Mouse (Mus musculus): ENCODE data around the gene Rock2.
"Not testable (repeated sequence)": the region's sequence is repeated elsewhere in the genome, so short reads cannot be mapped to it uniquely, and the experiment has no call there.

Rock2 gene

DNA sequence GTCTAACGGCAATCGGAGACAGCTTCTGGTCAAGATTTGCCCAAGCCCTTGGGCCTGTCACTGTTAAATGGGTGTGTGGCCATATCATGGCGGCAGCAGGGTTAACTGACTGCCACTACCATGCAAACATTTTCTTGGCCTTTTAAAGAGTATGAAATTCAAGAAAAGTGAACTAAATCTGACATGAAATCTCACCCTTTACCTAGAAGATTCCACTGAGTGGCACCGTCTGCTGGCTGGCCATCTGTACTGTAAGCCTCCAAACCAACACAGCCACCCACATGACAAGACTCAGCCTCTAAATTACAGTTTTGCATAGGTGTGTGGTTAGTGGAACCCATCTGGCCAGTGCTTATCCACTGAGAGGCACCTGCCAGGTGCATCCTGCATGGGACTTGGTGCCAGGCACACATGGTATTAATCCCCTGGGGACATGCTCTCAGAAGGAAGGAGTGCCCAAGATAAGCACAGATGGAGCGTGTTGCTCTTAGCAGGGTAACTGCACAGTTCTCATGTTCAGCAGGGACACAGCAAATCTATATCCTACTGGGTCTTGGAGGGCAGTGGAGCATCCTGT lies 102.3 kb downstream of the Rock2 start:
- DNase-seq (ENCODE audit: extremely low spot score, low read depth, low spot score) = no peak

DNA sequence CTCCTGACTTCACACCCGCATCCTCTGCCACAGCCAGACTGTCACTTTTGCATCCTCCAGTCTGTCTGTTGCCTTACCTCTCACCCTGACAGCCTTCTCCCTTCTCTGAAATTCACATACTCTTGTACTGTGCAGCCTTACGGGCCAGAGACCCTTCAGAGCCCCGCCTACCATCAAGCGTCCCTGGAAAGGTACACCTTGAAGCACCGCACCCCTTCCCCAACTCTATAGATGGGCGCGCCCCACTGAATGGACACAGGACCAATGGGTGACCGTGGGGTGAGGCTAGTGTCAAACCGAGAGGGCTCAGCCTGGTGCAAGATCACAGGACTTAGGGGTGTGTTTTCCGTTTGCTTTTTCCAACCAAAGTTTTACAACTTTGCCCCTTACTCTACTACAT lies 104.5 kb downstream of the Rock2 start:
- DNase-seq (ENCODE audit: extremely low spot score, low read depth, low spot score) = no peak

DNA sequence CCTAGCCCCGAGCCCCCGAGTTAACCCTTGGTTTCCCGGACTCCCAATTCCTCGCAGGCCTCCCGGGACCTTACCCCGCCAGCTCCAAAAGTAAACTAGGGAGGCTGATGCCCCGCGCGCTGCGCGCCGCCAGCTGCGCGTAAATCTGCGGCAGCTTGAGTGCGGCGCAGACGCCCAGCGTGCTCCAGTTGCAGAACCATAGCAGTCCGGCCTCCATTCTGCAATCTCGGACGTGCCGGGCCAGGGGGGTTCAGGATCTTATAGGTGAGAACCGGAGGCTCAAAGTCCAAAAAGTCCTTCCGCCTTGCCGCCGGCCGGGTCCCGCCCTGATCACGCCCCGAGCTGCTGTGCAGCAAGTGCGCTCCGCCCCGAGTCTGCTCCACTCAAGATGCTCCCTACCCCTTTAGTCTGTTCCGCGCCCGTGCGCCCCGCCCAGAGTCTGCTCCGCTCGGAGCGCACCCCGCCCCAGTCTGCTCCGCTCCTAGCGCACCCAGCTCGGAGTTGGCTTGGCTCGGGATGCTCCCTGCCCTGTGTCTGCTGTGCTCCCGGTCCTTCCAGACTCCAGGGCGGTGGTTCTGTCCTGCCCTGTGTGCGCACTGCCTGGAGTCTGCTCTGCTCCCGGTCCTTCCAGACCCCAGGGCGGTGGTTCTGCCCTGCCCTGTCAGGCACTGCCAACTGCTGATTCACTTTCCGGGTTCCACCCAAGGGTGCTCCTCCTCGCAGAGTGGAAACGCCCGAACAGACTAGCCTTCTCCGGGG lies 105.2 kb downstream of the Rock2 start, which contains the start of gene Pqlc3:
Gene Pqlc3, minus strand, starts transcription at position 670 of the 759 bp plus-strand sequence.
- DNase-seq (ENCODE audit: extremely low spot score, low read depth, low spot score) = peak; percentile 35

DNA sequence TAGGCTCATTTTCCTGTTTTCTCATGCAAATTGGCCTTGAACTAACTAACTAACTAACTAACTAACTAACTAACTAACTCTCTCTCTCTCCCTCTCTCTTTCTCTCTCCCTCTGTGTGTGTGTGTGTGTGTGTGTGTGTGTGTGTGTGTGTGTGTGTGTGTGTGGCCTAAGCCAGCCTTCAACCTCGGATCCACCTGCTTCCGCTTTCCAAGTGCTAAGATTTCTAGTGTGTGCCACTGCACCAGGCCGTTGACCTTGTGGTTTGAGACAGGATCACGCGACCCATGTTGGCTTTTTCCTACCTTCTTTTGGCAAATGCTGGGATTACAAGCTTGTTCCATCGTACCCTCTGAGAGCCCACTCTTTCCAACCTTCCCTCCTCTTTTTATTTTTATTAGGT lies 105.9 kb downstream of the Rock2 start:
- no peak for DNase-seq (ENCODE audit: extremely low spot score, low read depth, low spot score)

DNA sequence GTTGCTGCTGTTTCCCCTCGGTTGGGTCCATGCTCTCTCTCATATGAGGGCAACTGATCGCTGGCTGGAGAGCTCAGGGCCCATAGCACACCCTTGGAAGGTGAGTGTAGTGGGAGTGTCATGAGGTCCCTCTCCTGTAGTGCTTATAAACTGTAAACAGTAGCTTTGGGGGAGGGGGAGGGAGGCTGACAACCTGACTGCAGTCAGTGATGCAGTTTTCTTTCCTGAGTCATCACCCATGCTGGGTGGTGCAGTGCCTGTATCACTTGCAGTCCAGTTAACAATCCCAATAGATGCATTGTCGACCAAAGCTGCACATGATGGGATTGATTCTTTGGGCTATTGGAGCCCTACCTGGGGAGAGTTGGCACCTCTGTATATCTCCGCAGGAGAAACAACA lies 106.5 kb downstream of the Rock2 start:
- no peak for DNase-seq (ENCODE audit: extremely low spot score, low read depth, low spot score)

DNA sequence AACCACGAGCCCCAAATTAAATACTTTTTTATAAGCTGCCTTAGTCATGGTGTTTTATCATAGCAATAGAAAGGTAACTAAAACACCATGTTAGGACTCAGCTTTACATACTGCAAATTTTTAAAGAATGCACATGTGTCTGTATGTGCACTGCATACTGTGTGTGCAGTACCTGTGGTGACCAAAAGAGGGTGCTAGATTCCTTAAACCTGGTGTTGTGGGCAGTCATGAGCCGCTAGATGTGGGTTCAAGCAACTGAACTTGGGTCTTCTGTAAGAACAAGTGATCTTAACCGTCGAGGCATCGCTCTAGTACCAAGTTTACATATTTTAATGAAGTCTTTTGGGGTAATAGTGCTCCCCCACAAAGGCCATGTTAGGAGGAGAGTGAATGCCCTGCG lies 114.8 kb downstream of the Rock2 start:
- no peak for DNase-seq (ENCODE audit: extremely low spot score, low read depth, low spot score)

DNA sequence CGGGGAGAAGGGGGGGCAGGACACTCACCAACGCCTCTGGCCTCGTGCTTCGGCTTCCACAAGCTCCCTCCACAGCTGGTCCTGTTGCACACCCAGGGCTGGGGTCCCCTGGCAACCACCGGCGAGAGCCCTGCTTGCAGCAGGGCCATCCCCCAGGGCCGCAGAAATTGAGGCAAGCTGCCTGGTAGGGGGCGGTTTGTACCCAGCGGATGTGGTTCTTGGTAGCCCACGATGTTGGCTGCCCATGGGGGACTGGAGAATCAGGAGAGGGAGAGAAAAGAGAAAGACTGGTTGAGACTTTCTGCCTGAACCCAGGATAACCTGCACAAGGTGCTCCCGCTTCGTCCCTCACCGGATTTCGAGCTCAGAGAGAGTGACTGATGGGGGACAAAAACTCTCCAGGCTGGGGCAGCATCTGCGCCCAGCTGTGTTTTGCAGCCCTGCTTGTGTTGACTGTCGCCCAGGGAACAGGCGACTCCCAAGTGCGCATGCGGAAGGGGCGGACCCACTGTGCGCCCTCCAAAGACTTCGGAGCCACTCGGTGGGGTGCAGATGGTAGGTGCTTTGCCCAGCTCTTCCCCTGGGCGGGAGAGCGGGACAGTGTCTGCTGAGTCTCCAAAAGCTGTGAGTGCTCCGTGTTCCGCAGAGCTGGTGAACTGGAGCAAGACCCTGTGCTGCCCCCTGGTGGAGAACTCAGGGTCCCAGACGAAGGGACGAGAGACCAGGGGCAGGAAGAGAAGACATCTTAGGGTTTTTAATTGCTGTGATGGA lies 116.6 kb downstream of the Rock2 start, which contains the start of gene 2410004P03Rik:
Gene 2410004P03Rik, minus strand, starts transcription at position 628 of the 771 bp plus-strand sequence.
- peak; percentile 52 for DNase-seq (ENCODE audit: extremely low spot score, low read depth, low spot score)

DNA sequence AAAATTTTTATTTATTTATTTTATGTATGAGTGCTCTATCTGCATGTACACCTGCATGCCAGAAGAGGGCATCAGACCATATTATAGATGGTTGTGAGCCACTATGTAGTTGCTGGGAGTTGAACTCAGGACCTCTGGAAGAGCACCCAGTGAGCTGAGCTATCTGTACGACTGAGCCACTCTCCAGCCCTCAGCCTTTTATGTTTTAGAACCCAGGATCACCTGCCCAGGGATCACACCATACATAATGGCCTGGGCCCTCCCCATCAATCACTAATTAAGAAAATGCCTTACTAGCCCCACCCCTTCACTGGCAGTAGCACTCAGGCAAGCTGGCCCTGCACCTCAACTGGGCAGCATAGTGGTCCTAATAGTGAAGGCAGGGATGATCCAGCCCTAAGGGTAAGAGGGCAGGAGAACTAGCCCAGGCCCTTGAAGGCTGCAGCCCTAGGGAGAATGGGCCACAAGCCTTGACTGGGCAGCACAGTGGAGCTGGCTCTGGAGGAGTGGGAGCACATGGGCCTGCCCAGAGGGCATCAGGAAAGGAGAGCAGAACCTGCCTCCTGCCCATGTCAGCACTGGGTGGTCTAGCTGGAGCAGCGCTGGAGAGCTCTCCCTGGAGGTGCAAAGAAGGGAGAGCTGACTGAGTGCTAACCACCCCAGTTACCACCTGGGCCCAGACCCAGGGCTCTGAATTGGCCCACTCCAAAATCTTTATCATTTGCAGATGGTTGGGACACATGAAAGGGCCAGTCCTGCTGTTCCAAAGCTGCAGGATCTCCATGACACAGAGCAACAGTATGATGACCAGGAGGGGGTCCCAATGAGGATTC lies 117.6 kb downstream of the Rock2 start:
- no peak for DNase-seq (ENCODE audit: extremely low spot score, low read depth, low spot score)

DNA sequence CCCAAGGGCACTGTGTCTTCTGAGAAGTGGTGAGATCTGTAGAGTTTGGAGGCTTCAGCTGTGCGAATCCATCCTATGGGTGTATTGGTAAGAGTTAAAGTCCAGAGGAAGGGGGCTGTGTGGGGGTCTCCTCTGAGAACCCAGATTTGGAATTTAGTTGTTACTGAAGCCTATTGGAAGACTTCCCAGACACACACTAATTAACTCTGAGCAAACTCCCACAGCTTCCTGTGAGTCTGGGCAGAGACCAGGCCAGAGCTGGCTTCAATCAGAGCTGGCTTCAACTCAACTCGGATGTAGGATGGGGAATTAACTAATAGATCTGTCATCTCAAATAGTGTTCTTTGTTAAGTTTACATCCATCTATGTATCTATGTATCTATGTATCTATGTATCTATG lies 121.0 kb downstream of the Rock2 start:
- DNase-seq (ENCODE audit: extremely low spot score, low read depth, low spot score) = no peak

DNA sequence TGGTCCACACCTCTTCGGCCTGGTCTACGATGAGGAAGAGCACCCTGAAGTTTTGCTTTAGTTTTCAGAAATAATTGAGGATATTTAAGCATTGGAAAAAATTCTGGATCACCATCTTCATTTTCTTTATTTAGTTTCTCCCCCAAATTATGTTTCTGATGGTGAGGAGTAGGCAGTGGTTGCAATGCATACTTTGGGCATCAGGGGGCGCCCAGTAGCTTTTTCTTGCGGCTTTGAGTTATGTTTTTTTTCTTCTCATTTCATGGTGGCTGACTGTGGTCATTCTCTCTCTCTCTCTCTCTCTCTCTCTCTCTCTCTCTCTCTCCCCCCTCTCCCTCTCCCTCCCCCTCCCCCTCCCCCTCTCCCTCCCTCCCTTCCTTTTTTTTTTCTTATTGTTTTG lies 123.8 kb downstream of the Rock2 start:
- no peak for DNase-seq (ENCODE audit: extremely low spot score, low read depth, low spot score)

DNA sequence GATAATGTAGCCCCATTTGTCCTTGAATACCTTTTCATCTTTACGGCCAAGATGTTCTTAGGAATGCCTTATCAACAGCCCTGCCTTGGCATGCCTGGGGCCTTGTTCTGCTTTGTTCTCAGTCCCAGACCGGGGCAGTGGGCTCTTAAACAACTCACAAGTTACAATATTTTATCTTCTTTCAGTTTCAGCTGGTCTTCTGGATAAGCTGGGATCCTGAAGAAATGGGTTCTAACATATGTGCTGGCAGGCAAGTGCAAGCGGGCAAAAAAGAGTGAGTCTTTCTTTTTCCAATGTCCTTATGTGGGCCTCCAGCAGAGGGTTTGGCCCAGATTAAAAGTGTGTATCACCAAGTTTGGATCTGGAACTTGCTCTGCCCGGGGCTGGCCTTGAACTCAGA lies 126.4 kb downstream of the Rock2 start:
- not testable (repeated sequence) for DNase-seq (ENCODE audit: extremely low spot score, low read depth, low spot score)

DNA sequence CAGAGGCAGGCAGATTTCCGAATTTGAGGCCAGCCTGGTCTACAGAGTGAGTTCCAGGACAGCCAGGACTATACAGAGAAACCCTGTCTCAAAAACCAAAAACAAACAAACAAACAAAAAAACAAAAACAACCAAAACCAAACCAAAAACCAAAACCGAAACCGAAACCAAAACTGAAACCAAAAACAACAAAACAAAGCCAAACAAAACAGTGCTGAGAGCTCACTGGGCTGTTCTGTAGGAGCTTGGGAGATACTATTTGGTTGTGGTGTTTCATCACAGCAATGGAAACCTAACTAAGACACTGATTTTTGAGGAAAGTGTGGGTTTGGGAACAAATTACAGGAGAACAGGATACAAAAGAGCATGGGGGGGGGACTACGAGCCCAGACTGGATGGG lies 127.5 kb downstream of the Rock2 start:
- no peak for DNase-seq (ENCODE audit: extremely low spot score, low read depth, low spot score)

DNA sequence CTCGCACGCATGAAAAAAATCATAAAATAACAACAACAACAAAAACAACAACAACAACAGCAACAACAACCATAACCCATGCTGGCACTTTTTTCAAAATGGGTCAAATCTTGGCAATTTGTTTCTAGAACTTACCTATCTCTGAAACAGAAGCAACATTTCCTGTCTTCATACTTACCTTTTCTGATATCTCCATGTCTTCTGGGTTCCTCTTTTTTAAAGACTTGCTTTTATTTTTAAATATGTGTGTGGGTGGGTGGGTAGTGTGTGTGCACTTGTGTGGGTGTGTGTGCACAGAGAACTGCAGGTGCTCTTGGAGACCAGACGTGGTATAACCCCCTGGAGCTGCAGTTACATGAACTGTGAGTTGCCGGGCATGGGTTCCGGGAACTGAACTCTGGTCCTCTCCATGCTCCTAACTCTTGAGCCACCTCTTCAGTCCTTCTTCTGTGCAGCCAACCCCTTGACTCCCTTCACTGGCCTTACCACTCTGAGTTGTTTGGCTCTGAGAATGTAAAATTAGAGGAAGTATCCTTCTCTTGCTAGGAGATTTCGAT lies 129.9 kb downstream of the Rock2 start:
- DNase-seq (ENCODE audit: extremely low spot score, low read depth, low spot score) = no peak

DNA sequence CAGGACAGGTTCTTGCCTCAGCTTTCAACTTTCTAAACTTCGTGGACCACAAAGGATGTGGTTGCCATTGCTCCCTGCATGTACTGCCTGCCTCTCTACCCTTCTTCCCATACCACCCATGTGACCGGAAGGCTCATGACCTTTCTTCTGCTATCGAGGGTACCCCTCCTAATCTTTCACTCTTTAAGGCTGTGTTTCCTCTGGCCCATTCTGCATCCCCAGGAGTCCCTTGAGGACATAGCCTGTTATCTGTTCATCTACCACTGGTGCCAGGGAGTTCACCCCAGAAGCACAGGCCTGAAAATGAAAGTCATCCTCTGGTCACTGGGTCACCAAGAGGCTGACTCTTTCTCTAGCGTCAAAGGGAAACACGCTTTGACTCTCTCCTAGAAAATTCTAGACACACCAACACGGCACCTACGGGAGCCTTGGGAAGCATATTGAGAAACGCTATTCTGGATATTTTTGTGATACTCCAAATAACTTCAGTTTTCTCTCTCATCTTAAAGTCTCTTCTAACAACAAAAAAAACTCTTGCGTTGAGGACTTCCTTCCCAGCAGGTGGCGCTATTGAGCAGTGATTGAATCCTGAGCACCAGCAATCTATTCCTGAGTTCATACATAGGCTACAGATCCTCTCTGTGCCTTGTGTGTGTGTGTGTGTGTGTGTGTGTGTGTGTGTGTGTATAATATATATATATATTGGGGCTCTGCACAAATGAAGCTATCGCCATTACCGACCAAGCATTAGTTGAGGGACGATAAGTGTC lies 138.2 kb downstream of the Rock2 start:
- DNase-seq (ENCODE audit: extremely low spot score, low read depth, low spot score) = peak; percentile 54

DNA sequence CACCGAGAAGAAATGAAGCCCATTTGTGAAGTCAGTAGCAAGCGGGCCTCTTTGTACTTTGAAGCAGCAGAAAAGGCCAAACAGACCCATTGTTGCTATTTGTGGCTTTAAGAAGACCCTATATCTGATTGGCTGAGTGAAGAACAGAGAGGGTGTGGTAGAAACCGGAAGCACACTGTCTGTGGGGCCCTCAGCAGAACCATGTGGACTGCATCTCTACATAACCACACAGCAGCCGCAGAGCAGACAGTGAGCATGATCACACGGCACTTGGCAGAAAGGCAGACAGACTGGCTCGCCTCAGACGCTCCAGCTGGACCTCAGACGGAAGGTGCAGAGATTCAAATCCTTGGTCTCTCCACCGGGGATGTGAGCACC lies 138.8 kb downstream of the Rock2 start:
- no peak for DNase-seq (ENCODE audit: extremely low spot score, low read depth, low spot score)

DNA sequence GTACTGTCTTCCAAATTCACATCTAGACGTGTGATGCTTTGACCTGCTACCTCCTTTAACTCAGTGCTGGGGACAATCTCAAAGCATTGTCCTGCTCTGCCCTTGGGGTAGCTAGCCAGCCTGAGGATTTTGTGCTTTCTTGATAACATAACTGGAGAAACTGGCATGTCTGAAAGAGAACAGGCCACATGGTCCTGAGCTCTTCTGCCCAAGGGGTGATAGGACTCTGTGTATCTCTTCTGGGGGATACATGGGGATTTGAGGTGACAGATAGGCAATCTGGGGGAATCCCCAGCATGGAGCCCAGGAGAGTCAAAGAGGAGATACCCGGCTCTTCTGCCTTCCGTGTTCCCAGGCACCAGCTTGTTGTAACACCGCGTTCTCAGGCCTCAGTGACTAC lies 140.0 kb downstream of the Rock2 start:
- DNase-seq (ENCODE audit: extremely low spot score, low read depth, low spot score) = no peak

DNA sequence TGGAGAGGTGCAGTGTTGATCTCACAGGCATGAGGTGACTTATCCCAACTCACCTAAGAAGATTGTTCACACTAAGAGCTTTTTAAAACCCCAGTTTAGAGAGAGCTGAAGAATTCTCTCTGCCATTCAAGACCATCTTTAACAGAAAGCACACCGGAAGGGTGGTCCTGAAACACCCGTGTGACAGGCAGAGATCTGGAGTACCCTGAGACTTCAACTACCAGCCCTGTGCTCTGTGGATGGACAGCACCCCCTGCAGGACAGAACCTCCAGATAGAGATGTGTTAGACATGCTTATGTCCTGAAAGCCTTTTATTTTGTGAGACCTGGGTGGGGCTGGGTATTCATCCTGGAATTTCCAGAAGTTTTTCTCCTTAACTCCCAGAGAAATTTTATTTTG lies 140.4 kb downstream of the Rock2 start:
- DNase-seq (ENCODE audit: extremely low spot score, low read depth, low spot score) = no peak

DNA sequence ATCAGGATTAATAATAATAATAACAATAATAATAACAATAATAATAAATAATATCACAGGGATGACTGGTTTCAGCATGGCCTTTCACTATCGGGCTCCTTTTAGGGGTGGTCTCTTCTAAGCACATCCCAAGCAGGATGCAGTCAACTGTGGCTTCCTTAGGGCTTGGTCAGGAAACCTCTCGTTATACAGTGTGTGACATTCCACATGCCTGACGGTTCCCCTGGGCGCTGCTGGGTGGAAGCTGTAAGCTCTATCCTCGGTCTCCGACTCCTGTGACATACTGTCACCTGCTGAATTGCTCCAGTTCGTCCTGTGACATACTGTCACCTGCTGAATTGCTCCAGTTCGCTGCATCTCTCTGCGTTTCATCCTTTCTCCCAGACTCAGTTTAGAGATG lies 141.8 kb downstream of the Rock2 start:
- no peak for DNase-seq (ENCODE audit: extremely low spot score, low read depth, low spot score)

DNA sequence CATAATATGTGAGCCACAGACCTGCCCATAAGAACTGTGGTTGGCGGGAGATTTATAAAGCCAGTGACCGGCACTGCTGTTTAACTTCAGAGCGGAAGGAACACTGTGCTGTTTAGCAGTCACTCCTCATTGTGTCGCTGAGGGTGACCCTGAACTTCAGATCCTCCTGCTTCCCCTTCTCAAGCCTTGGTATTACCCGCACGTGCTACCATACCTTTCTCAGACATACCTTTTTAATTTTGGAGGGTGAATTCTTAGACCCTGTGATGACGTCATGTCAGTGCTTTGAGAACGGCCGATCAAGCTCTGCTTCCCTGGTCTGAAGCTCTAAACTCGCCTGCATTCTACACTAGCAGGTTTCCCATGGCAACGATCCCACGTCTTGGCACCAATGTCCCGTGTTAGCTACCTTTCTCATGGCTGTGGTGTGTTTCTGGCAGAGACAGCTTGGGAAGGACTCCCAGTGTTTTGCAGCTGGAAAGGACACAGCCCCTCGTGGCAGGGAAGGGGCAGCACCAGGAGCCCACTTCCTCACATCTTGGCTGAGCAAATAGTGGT lies 142.4 kb downstream of the Rock2 start:
- DNase-seq (ENCODE audit: extremely low spot score, low read depth, low spot score) = no peak

Measured in hindlimb bud, embryonic 11.5 days (tissue).